Mouse (Mus musculus) lung, postnatal 4 days (tissue): Measurements from ENCODE around the gene Gimap4.

ENCODE experiments used
- DNase-seq, 2 experiments: peaks; one replicate each; pipeline ENCODE4 v3.0.0; 2021

The Gimap4 gene

GRCm38 (mm10) chr6:48702601-48703000 lies 18.3 kb downstream of the Gimap4 start:
- no peak for DNase-seq

GRCm38 (mm10) chr6:48704146-48704545 lies 19.8 kb downstream of the Gimap4 start:
- DNase-seq: no peak

- DNase-seq: no peak
These were observed 21.8 kb downstream of the Gimap4 start for GRCm38 (mm10) chr6:48706130-48706529.

- DNase-seq: no peak
These were observed 34.1 kb downstream of the Gimap4 start, which contains the start of the genes Gm28053 and Gimap7 for GRCm38 (mm10) chr6:48718455-48718854. Gene Gm28053, plus strand, starts transcription at chr6:48718607. Gene Gimap7, plus strand, starts transcription at chr6:48718621.

GRCm38 (mm10) chr6:48720326-48720725 lies 36.0 kb downstream of the Gimap4 start:
- DNase-seq: no peak

- no peak for DNase-seq
These were observed 39.1 kb downstream of the Gimap4 start for GRCm38 (mm10) chr6:48723468-48723867.

- DNase-seq: peak; percentile 58 to 75
These were observed 41.1 kb downstream of the Gimap4 start for GRCm38 (mm10) chr6:48725476-48725875.

GRCm38 (mm10) chr6:48727761-48728160 lies 43.4 kb downstream of the Gimap4 start:
- no peak for DNase-seq

- DNase-seq: no peak
These were observed 48.5 kb downstream of the Gimap4 start for GRCm38 (mm10) chr6:48732864-48733304.

GRCm38 (mm10) chr6:48733660-48734059 lies 49.3 kb downstream of the Gimap4 start:
- no peak for DNase-seq

GRCm38 (mm10) chr6:48737053-48737452 lies 52.7 kb downstream of the Gimap4 start:
- DNase-seq: no peak

- no peak for DNase-seq
These were observed 53.3 kb downstream of the Gimap4 start for GRCm38 (mm10) chr6:48737688-48738087.

GRCm38 (mm10) chr6:48738961-48739779 lies 54.8 kb downstream of the Gimap4 start, which contains the start of gene Gimap1:
Gene Gimap1, plus strand, starts transcription at chr6:48739054.
- DNase-seq: peak; percentile 66 to 67

- no peak for DNase-seq
These were observed 55.4 kb downstream of the Gimap4 start for GRCm38 (mm10) chr6:48739780-48740055.

- DNase-seq: no peak
These were observed 56.3 kb downstream of the Gimap4 start for GRCm38 (mm10) chr6:48740501-48741169.

- DNase-seq: no peak
These were observed 56.9 kb downstream of the Gimap4 start for GRCm38 (mm10) chr6:48741273-48741672.
